Mouse (Mus musculus): Measurements from ENCODE around the gene Tex26. TPM values are rescaled to one million over a fixed set of nuclear protein-coding genes. Genes with fewer than 3 reads are reported as not detected.
A peak's percentile ranks its signal among the peaks of the same experiment; 100 is the strongest.

The Tex26 gene
- polyA plus RNA-seq, 1 experiment from 2014 or later = 2.2 TPM

DNA sequence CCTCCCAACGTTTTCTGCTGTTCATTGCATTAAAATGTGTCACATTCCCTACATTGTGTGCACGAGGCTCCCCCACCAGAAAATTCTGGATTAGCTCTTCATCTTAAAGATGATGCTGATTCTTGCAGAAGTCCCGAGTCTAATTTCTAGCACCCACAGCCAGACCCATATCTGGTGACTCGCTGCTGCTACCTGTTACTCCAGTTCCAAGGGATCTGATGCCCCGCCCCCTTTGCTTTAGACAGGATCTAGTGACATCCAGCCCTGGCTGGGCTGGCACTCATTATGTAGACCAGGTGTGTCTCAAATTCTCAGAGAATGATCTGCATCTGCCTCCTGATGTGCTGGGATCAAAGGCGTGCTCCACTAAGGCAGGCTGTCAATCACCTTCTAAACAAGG lies 2.3 kb upstream of the Tex26 start:
- no peak overlapping the region for H3K27ac ChIP-seq (replicated peaks)
- no peak overlapping the region for H3K4me2 ChIP-seq
- H3K36me3 ChIP-seq = no peaks in the 10 kb centered on the region
- H3K27me3 ChIP-seq = no peaks in the 10 kb centered on the region
- H3K9ac ChIP-seq = no peak overlapping the region
- no peaks in the 10 kb centered on the region for H3K9me3 ChIP-seq
- no peak overlapping the region for H3K4me3 ChIP-seq
- peaks cover 29% of the 10 kb centered on the region for H3K4me1 ChIP-seq (replicated peaks)
- ATAC-seq (ENCODE audit: low FRiP score, low read depth) = no peak
- WGBS = 78% methylated on average over 6 of the region's 6 CpGs

- peaks cover 43% of the 10 kb centered on the region for H3K4me1 ChIP-seq (replicated peaks)
- H3K27ac ChIP-seq (replicated peaks) = peak overlapping the region; percentile 97
- H3K9ac ChIP-seq = peak overlapping the region; percentile 57
- WGBS = under 1% methylated on average over 16 of the region's 18 CpGs
- H3K36me3 ChIP-seq = no peaks in the 10 kb centered on the region
- H3K27me3 ChIP-seq = no peaks in the 10 kb centered on the region
- peak; percentile 87 for ATAC-seq (ENCODE audit: low FRiP score, low read depth)
- peak overlapping the region; percentile 46 for H3K4me3 ChIP-seq
- H3K4me2 ChIP-seq = peak overlapping the region; percentile 85
- no peaks in the 10 kb centered on the region for H3K9me3 ChIP-seq
Observed at GRCm38 (mm10) chr5:149440180-149440573, 717 bp downstream of the Tex26 start.

DNA sequence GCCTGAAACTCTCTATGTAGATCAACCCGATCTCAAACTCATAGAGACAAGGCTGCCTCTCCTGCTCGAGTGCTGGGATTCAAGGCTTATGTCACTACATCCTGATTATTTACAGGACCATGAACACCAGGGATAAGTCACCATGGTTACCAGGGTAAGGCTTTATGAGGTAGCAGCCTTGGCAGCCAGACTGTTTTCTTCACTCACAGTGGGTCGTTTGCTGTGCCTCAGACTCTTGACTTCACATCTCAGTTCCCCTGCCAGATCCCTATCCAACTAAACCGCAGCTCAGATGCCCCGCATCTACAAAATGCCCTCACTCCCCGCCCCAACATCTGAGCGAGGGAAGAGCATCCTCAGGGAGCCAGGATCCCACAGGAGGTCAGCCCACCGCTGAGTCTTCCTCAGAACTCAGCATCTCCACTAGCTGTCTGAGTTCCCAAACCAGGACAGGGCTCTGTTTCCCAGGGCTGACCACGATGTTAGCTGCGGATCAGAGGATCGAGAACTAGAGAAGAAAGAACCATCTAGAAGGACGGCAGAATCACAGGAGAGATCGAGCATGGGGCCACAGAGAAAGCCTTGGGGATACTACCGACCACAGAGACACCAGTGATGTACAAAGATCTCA lies 2.3 kb downstream of the Tex26 start:
- Histone ChIP-seq H3K4me2 (no peak overlapping the region), H3K4me3 (no peak overlapping the region)

GRCm38 (mm10) chr5:149442277-149442660 lies 2.8 kb downstream of the Tex26 start:
- Histone ChIP-seq H3K9me3 (no peaks in the 10 kb centered on the region), H3K4me2 (no peak overlapping the region), H3K4me3 (no peak overlapping the region), H3K4me1 (replicated peaks) (peaks cover 44% of the 10 kb centered on the region), H3K27me3 (no peaks in the 10 kb centered on the region), H3K36me3 (no peaks in the 10 kb centered on the region), H3K9ac (no peak overlapping the region), H3K27ac (replicated peaks) (peak overlapping the region; percentile 97)
- WGBS = 77% methylated on average over 15 of the region's 15 CpGs
- no peak for ATAC-seq (ENCODE audit: low FRiP score, low read depth)

More for the DNA sequence above, 2.3 kb downstream of the Tex26 start:
- 54% methylated on average over 14 of the region's 14 CpGs for WGBS
- Histone ChIP-seq H3K9ac (no peak overlapping the region), H3K27ac (replicated peaks) (peak overlapping the region; percentile 97), H3K9me3 (no peaks in the 10 kb centered on the region), H3K4me1 (replicated peaks) (peaks cover 44% of the 10 kb centered on the region), H3K36me3 (no peaks in the 10 kb centered on the region), H3K27me3 (no peaks in the 10 kb centered on the region)
- 0 out of 2 replicates have a peak, but pooled peaks have one; percentile 6 for ATAC-seq (ENCODE audit: low FRiP score, low read depth)

- no peak for ATAC-seq (ENCODE audit: low FRiP score, low read depth)
- Histone ChIP-seq H3K4me3 (no peak overlapping the region), H3K4me1 (replicated peaks) (peaks cover 38% of the 10 kb centered on the region), H3K36me3 (no peaks in the 10 kb centered on the region), H3K9ac (no peak overlapping the region), H3K27me3 (no peaks in the 10 kb centered on the region), H3K27ac (replicated peaks) (0 out of 2 replicates have a peak overlapping the region, but pooled peaks have one; percentile 33), H3K4me2 (no peak overlapping the region), H3K9me3 (no peaks in the 10 kb centered on the region)
- 79% methylated on average over 4 of the region's 4 CpGs for WGBS
Observed at GRCm38 (mm10) chr5:149444451-149444850, 5.0 kb downstream of the Tex26 start.

DNA sequence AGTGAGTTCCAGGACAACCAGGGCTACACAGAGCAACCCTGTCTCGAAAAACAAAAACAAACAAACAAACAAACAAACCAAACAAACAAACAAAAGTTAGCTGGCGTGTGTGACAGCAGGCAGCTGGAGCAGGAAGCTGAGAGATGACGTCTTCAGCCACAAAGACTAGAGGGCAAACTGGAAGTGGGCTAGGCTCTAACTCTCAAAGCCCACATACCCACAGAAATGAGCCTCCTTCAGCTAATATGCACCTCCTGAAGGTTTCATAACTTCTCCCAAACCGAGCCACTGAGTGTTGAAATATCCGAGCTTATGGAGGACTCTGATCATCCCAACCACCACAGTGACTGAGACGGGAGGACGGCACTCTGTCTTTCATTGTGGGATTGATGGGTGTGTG lies 7.0 kb downstream of the Tex26 start:
- no peak overlapping the region for H3K27ac ChIP-seq (replicated peaks)
- H3K9me3 ChIP-seq = no peaks in the 10 kb centered on the region
- H3K4me2 ChIP-seq = no peak overlapping the region
- H3K4me1 ChIP-seq (replicated peaks) = peaks cover 25% of the 10 kb centered on the region
- no peak overlapping the region for H3K4me3 ChIP-seq
- no peak for ATAC-seq (ENCODE audit: low FRiP score, low read depth)
- H3K9ac ChIP-seq = no peak overlapping the region
- H3K36me3 ChIP-seq = no peaks in the 10 kb centered on the region
- 89% methylated on average over 7 of the region's 7 CpGs for WGBS
- no peaks in the 10 kb centered on the region for H3K27me3 ChIP-seq

- 84% methylated on average over 5 of the region's 5 CpGs for WGBS
- no peak for ATAC-seq (ENCODE audit: low FRiP score, low read depth)
- no peaks in the 10 kb centered on the region for H3K9me3 ChIP-seq
- peaks cover 15% of the 10 kb centered on the region for H3K4me1 ChIP-seq (replicated peaks)
- H3K9ac ChIP-seq = no peak overlapping the region
- no peak overlapping the region for H3K27ac ChIP-seq (replicated peaks)
- no peaks in the 10 kb centered on the region for H3K36me3 ChIP-seq
- no peak overlapping the region for H3K4me3 ChIP-seq
- no peak overlapping the region for H3K4me2 ChIP-seq
- H3K27me3 ChIP-seq = no peaks in the 10 kb centered on the region
Observed at GRCm38 (mm10) chr5:149447733-149448132, 8.3 kb downstream of the Tex26 start.

DNA sequence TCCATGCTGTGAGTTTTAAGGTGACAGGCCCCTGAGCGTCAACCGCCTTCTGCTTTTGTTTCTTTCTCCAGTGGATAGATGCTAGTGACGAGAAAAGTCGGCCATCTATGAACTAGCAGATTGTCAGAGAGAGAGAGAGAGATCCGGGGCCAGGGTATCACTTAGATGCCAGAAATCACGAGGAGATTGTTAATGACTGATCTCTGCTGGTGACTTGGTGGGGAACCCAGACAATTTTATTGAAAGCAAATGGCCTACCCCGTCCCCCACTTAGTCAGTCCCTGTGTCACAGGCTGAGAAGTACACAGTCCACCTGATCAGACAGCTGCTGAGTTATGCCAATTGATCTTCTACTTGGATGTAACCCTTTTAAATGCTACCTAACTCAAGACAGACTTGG lies 9.9 kb downstream of the Tex26 start:
- 80% methylated on average over 7 of the region's 7 CpGs for WGBS
- no peak for ATAC-seq (ENCODE audit: low FRiP score, low read depth)
- H3K4me3 ChIP-seq = no peak overlapping the region
- no peak overlapping the region for H3K4me2 ChIP-seq
- H3K9ac ChIP-seq = no peak overlapping the region
- peaks cover 13% of the 10 kb centered on the region for H3K4me1 ChIP-seq (replicated peaks)
- H3K27ac ChIP-seq (replicated peaks) = no peak overlapping the region
- H3K36me3 ChIP-seq = no peaks in the 10 kb centered on the region
- no peaks in the 10 kb centered on the region for H3K9me3 ChIP-seq
- no peaks in the 10 kb centered on the region for H3K27me3 ChIP-seq

DNA sequence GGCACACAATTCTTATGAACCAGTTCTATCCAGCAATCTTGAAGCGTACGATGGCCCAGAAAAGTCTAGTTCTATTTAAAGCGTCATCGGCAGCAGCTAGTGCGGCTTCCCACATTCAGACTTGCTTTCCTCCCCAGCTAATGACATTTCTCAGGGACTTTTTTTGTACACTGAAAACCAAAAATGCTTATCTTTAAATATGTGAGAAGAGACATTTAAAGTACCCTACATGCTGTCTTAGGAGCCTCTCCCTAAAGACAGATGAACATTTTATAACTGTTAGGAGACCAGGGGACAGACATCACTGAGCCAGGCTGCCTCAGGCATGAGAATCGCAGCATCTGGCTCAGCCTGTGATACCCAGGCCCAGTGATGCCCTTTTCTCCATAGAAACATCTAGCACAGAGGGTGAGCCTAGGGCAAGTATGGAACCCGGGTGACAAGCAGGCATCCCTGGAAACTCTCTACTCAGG lies 11.8 kb downstream of the Tex26 start:
- no peak overlapping the region for H3K4me3 ChIP-seq
- H3K9ac ChIP-seq = no peak overlapping the region
- H3K27ac ChIP-seq (replicated peaks) = no peak overlapping the region; the same call in 1 of the 2 replicates
- H3K4me1 ChIP-seq (replicated peaks) = peaks cover 4% of the 10 kb centered on the region; the same call in 1 of the 2 replicates
- no peaks in the 10 kb centered on the region for H3K27me3 ChIP-seq
- H3K36me3 ChIP-seq = no peaks in the 10 kb centered on the region
- H3K9me3 ChIP-seq = no peaks in the 10 kb centered on the region
- WGBS = 68% methylated on average over 7 of the region's 7 CpGs
- no peak for ATAC-seq (ENCODE audit: low FRiP score, low read depth)
- H3K4me2 ChIP-seq = no peak overlapping the region

DNA sequence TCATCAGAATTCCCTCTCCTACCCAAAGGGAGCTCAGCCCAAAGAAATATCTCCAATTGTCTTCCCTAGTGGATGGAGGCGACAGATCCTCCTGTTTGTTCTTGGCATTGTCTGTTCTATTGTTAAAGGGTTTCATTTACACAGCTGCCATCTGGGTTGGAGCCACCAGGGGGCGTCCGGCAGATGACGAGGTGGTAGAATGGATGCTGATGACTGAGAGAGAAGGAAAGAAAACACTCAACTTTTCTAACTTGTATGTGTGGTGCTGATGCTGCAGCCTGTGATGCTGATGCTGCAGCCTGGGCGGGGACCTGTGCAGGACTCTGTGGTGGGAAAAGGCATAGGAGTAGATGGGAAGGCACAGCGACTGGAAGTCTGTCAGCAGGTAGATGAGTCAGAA lies 14.8 kb downstream of the Tex26 start:
- H3K9me3 ChIP-seq = no peaks in the 10 kb centered on the region
- H3K36me3 ChIP-seq = no peaks in the 10 kb centered on the region
- ATAC-seq (ENCODE audit: low FRiP score, low read depth) = no peak
- no peak overlapping the region for H3K9ac ChIP-seq
- no peak overlapping the region for H3K27ac ChIP-seq (replicated peaks)
- H3K4me3 ChIP-seq = no peak overlapping the region
- no peak overlapping the region for H3K4me2 ChIP-seq
- peaks cover 12% of the 10 kb centered on the region; the same call in 1 of the 2 replicates for H3K4me1 ChIP-seq (replicated peaks)
- WGBS = 30% methylated on average over 6 of the region's 6 CpGs
- no peaks in the 10 kb centered on the region for H3K27me3 ChIP-seq

DNA sequence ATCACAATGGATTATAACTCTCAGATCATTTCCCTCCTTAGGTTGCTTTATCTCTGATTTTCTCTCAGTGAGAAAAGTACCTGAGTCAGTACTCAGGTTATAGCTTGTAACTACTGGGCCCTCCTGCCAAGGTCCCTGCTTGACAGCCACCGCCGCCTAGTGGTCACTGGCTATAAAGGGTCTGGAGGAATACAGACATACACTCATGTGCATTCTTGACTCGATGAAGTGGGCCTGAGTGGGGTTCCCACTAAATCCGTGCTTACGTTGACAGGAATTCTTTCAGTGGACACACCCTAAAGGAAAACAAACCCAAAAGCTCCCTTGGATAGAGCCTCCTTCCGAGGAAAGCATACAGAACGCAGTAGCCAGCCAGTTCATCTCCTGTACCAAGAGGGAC lies 17.1 kb downstream of the Tex26 start:
- Histone ChIP-seq H3K27me3 (no peaks in the 10 kb centered on the region), H3K4me2 (no peak overlapping the region), H3K36me3 (no peaks in the 10 kb centered on the region), H3K9me3 (no peaks in the 10 kb centered on the region), H3K4me1 (replicated peaks) (peaks cover 8% of the 10 kb centered on the region; the same call in 1 of the 2 replicates), H3K27ac (replicated peaks) (no peak overlapping the region), H3K9ac (no peak overlapping the region), H3K4me3 (no peak overlapping the region)
- WGBS = 88% methylated on average over 7 of the region's 7 CpGs
- no peak for ATAC-seq (ENCODE audit: low FRiP score, low read depth)

GRCm38 (mm10) chr5:149462071-149462470 lies 22.6 kb downstream of the Tex26 start:
- Histone ChIP-seq H3K9ac (no peak overlapping the region), H3K4me3 (no peak overlapping the region), H3K36me3 (no peaks in the 10 kb centered on the region), H3K27ac (replicated peaks) (no peak overlapping the region), H3K4me2 (no peak overlapping the region), H3K27me3 (no peaks in the 10 kb centered on the region), H3K9me3 (no peaks in the 10 kb centered on the region), H3K4me1 (replicated peaks) (peaks cover 8% of the 10 kb centered on the region; the same call in 1 of the 2 replicates)
- no peak for ATAC-seq (ENCODE audit: low FRiP score, low read depth)
- 84% methylated on average over 3 of the region's 3 CpGs for WGBS

DNA sequence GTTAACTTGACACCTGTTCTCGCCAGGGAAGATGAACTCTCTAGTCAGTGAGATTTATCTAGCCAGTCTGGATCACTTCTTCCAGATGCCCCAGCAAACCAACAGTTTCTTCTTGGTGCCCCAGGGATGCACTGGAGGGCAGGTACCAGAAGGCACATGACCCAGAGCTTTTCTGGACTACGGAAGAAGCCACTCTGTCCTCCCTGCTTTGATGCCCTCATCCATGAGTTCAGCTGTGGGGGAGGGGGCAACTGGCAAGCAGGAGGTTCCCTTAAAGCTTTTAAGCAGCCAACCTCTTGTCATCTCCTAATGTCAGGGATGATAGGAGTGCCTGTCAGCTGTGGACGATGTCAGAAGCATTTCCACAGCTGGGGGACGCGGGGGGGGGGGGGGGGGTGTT lies 25.8 kb downstream of the Tex26 start:
- WGBS = 57% methylated on average over 4 of the region's 5 CpGs
- H3K4me3 ChIP-seq = no peak overlapping the region
- no peak overlapping the region for H3K27ac ChIP-seq (replicated peaks)
- H3K36me3 ChIP-seq = no peaks in the 10 kb centered on the region
- H3K27me3 ChIP-seq = no peaks in the 10 kb centered on the region
- ATAC-seq (ENCODE audit: low FRiP score, low read depth) = no peak
- H3K4me2 ChIP-seq = no peak overlapping the region
- H3K9ac ChIP-seq = no peak overlapping the region
- no peaks in the 10 kb centered on the region for H3K9me3 ChIP-seq
- no peaks in the 10 kb centered on the region; the same call in 1 of the 2 replicates for H3K4me1 ChIP-seq (replicated peaks)

Data from hindbrain, embryonic 15.5 days (tissue).